Mouse (Mus musculus): ENCODE data around the gene Pan2. TPM values are rescaled to one million over a fixed set of nuclear protein-coding genes. Genes with fewer than 3 reads are reported as not detected.

Pan2 gene
- 10 to 100 TPM; 30.6 to 31.6 TPM for total RNA-seq (2023)

GRCm38 (mm10) chr10:128303126-128304021, at the start of gene Pan2:
Gene Pan2, plus strand, starts transcription at chr10:128303335.

GRCm38 (mm10) chr10:128253677-128254255, 49.4 kb upstream of the Pan2 start, which contains the start of gene Apon:
Gene Apon, plus strand, starts transcription at chr10:128254096.

GRCm38 (mm10) chr10:128268371-128268770, 34.8 kb upstream of the Pan2 start, which contains the start of gene Apof:
Gene Apof, plus strand, starts transcription at chr10:128268671.

GRCm38 (mm10) chr10:128270287-128270841, 32.8 kb upstream of the Pan2 start, which contains the start of gene Stat2:
Gene Stat2, plus strand, starts transcription at chr10:128270559.

GRCm38 (mm10) chr10:128298702-128299171, 4.4 kb upstream of the Pan2 start, which contains the start of gene Il23a:
Gene Il23a, minus strand, starts transcription at chr10:128298752.

GRCm38 (mm10) chr10:128322141-128323108, 19.3 kb downstream of the Pan2 start, which contains the start of gene Cnpy2:
Gene Cnpy2, plus strand, starts transcription at chr10:128322459.

GRCm38 (mm10) chr10:128337306-128338181, 34.4 kb downstream of the Pan2 start, which contains the start of gene Cs:
Gene Cs, plus strand, starts transcription at chr10:128337734.

GRCm38 (mm10) chr10:128368402-128369217, 65.5 kb downstream of the Pan2 start, which contains the start of gene Coq10a:
Gene Coq10a, minus strand, starts transcription at chr10:128368997.

Other genes starting within 250 kb of the Pan2 start
- gene Ptges3, start 244.4 kb upstream of the Pan2 start, total RNA-seq (2023): 100 to 1,000 TPM; 107 to 108 TPM
- gene Atp5b, start 220.1 kb upstream of the Pan2 start, total RNA-seq (2023): 100 to 1,000 TPM; 488 to 502 TPM
- gene Baz2a, start 211.8 kb upstream of the Pan2 start, total RNA-seq (2023): 100 to 1,000 TPM; 107 to 114 TPM
- 10 to 100 TPM; 23.0 to 27.1 TPM for gene Rbms2, start 123.0 kb upstream of the Pan2 start, total RNA-seq (2023)
- gene Gls2, start 108.9 kb upstream of the Pan2 start, total RNA-seq (2023): not detected
- 1 to 10 TPM; 8.9 to 9.2 TPM for gene Spryd4, start 91.5 kb upstream of the Pan2 start, total RNA-seq (2023)
- not detected for gene Mip, start 77.5 kb upstream of the Pan2 start, total RNA-seq (2023)
- 1 to 10 TPM; 4.3 to 4.9 TPM for gene Timeless, start 71.3 kb upstream of the Pan2 start, total RNA-seq (2023)
- not detected for gene Apon, start 49.2 kb upstream of the Pan2 start, total RNA-seq (2023)
- gene Apof, start 34.7 kb upstream of the Pan2 start, total RNA-seq (2023): not detected
- gene Stat2, start 32.8 kb upstream of the Pan2 start, total RNA-seq (2023): 100 to 1,000 TPM in 1 of 2 experiments, 10 to 100 TPM in 1; 93.6 to 100 TPM
- gene Il23a, start 4.6 kb upstream of the Pan2 start, total RNA-seq (2023): not detected
- 10 to 100 TPM; 39.9 to 48.2 TPM for gene Cnpy2, start 19.1 kb downstream of the Pan2 start, total RNA-seq (2023)
- 100 to 1,000 TPM; 101 to 110 TPM for gene Cs, start 34.4 kb downstream of the Pan2 start, total RNA-seq (2023)
- 10 to 100 TPM; 25.6 to 35.8 TPM for gene Coq10a, start 65.7 kb downstream of the Pan2 start, total RNA-seq (2023)
- 10 to 100 TPM; 47.1 to 49.2 TPM for gene Ankrd52, start 73.8 kb downstream of the Pan2 start, total RNA-seq (2023)
- not detected for gene Slc39a5, start 97.9 kb downstream of the Pan2 start, total RNA-seq (2023)
- gene Nabp2, start 108.2 kb downstream of the Pan2 start, total RNA-seq (2023): 10 to 100 TPM; 42.7 to 46.3 TPM
- gene Rnf41, start 108.3 kb downstream of the Pan2 start, total RNA-seq (2023): 10 to 100 TPM; 50.3 to 51.2 TPM
- 100 to 1,000 TPM; 111 to 131 TPM for gene Smarcc2, start 155.9 kb downstream of the Pan2 start, total RNA-seq (2023)
- gene Myl6, start 190.8 kb downstream of the Pan2 start, total RNA-seq (2023): 100 to 1,000 TPM; 761 to 845 TPM
- gene Myl6b, start 195.3 kb downstream of the Pan2 start, total RNA-seq (2023): 1 to 10 TPM in 1 of 2 experiments, under 1 TPM in 1; 0.52 to 1.3 TPM
- gene Esyt1, start 222.5 kb downstream of the Pan2 start, total RNA-seq (2023): 100 to 1,000 TPM; 138 to 156 TPM
- gene Zc3h10, start 244.4 kb downstream of the Pan2 start, total RNA-seq (2023): 10 to 100 TPM; 39.5 to 40.5 TPM
- gene Rpl41, start 246.0 kb downstream of the Pan2 start, total RNA-seq (2023): 1,000 to 10,000 TPM; 2,671 to 2,681 TPM